Mouse (Mus musculus) hindbrain, embryonic 13.5 days (tissue): ENCODE data around the gene Plac8. TPM values are rescaled to one million over a fixed set of nuclear protein-coding genes. Genes with fewer than 3 reads are reported as not detected.
A peak's percentile ranks its signal among the peaks of the same experiment; 100 is the strongest.

ENCODE experiments used
- ATAC-seq: fragments of 200-750 bp; cut with Nextera tagmentation; 2 replicates; pipeline ENCODE4 v1.8.0; 2017; ENCODE audit warnings: moderate TSS enrichment; ENCODE audit not compliant: low FRiP score
- H3K27ac ChIP-seq: fragments of 300-500 bp; sonication (generic); 2 replicates; pipeline ENCODE4 v1.5.1; 2015; ENCODE audit warnings: inconsistent platforms, mild to moderate bottlenecking, moderate library complexity
- H3K27me3 ChIP-seq: fragments of 300-500 bp; sonication (generic); 2 replicates; pipeline ENCODE4 v1.6.1; 2015; ENCODE audit warnings: mild to moderate bottlenecking, inconsistent platforms
- H3K36me3 ChIP-seq: fragments of 300-500 bp; sonication (generic); 2 replicates; pipeline ENCODE4 v1.6.1; 2015; ENCODE audit warnings: mild to moderate bottlenecking, inconsistent platforms
- H3K4me1 ChIP-seq: fragments of 300-500 bp; sonication (generic); replicated peaks from 2 replicates; pipeline ENCODE4 v1.6.1; 2015; ENCODE audit warnings: inconsistent platforms
- H3K4me2 ChIP-seq: fragments of 300-500 bp; sonication (generic); 2 replicates; pipeline ENCODE4 v1.6.1; 2015; ENCODE audit warnings: inconsistent platforms, mild to moderate bottlenecking, moderate library complexity
- H3K4me3 ChIP-seq: fragments of 300-500 bp; sonication (generic); 2 replicates; pipeline ENCODE4 v1.5.1; 2015; ENCODE audit warnings: mild to moderate bottlenecking, inconsistent platforms
- H3K9ac ChIP-seq: fragments of 300-500 bp; sonication (generic); 2 replicates; pipeline ENCODE4 v1.6.1; 2015; ENCODE audit warnings: mild to moderate bottlenecking, inconsistent platforms
- H3K9me3 ChIP-seq: fragments of 300-500 bp; sonication (generic); 2 replicates; pipeline ENCODE4 v1.6.1; 2016; ENCODE audit warnings: inconsistent platforms
- WGBS: fragments of 180-500 bp; shearing (Covaris S2); methylation state at CpG from one replicate; pipeline ENCODE4 v1.1.7; 2015; 5-methylcytosine and 5-hydroxymethylcytosine counted together
- polyA plus RNA-seq: library from polyadenylated mRNA; unstranded; fragments of >200 nt; fragmentation: Nextera tagmentation; extraction: Ambion mirVana; gene quantifications from 2 replicates; pipeline ENCODE4 v1.2.1, GENCODE M21; 2015

The Plac8 gene
- polyA plus RNA-seq, 1 experiment from 2014 or later = 0.93 TPM

GRCm38 (mm10) chr5:100551952-100552351, 20.1 kb downstream of the Plac8 start:
- 69% methylated on average over 2 of the region's 2 CpGs for WGBS
- no peak overlapping the region for H3K4me3 ChIP-seq
- H3K4me1 ChIP-seq = no peaks in the 10 kb centered on the region
- H3K27me3 ChIP-seq = no peaks in the 10 kb centered on the region
- H3K36me3 ChIP-seq = peaks cover 31% of the 10 kb centered on the region
- no peak overlapping the region for H3K4me2 ChIP-seq
- no peak overlapping the region for H3K9ac ChIP-seq
- H3K9me3 ChIP-seq = no peaks in the 10 kb centered on the region
- ATAC-seq = no peak
- H3K27ac ChIP-seq = no peak overlapping the region

- H3K27me3 ChIP-seq = no peaks in the 10 kb centered on the region
- no peak for ATAC-seq
- peaks cover 48% of the 10 kb centered on the region for H3K36me3 ChIP-seq
- no peak overlapping the region for H3K9ac ChIP-seq
- no peak overlapping the region for H3K27ac ChIP-seq
- no peaks in the 10 kb centered on the region for H3K4me1 ChIP-seq
- H3K4me3 ChIP-seq = no peak overlapping the region
- WGBS = 93% methylated on average over 1 of the region's 1 CpGs
- H3K9me3 ChIP-seq = no peaks in the 10 kb centered on the region
- no peak overlapping the region for H3K4me2 ChIP-seq
Measured at GRCm38 (mm10) chr5:100550151-100550550, 21.9 kb downstream of the Plac8 start.

- Histone ChIP-seq H3K27ac (no peak overlapping the region), H3K4me1 (no peaks in the 10 kb centered on the region), H3K27me3 (no peaks in the 10 kb centered on the region), H3K9ac (no peak overlapping the region), H3K4me2 (no peak overlapping the region), H3K9me3 (no peaks in the 10 kb centered on the region), H3K4me3 (no peak overlapping the region), H3K36me3 (peaks cover 56% of the 10 kb centered on the region)
- no peak for ATAC-seq
- WGBS = 97% methylated on average over 4 of the region's 4 CpGs
Measured at GRCm38 (mm10) chr5:100549311-100549710, 22.7 kb downstream of the Plac8 start.

GRCm38 (mm10) chr5:100548236-100548635, 23.8 kb downstream of the Plac8 start:
- ATAC-seq = no peak
- Histone ChIP-seq H3K9ac (no peak overlapping the region), H3K27ac (no peak overlapping the region), H3K4me3 (no peak overlapping the region), H3K4me2 (no peak overlapping the region), H3K4me1 (no peaks in the 10 kb centered on the region), H3K36me3 (peaks cover 66% of the 10 kb centered on the region), H3K27me3 (no peaks in the 10 kb centered on the region), H3K9me3 (no peaks in the 10 kb centered on the region)
- WGBS = 90% methylated on average over 2 of the region's 2 CpGs

GRCm38 (mm10) chr5:100546294-100547080, 25.6 kb downstream of the Plac8 start:
- H3K9me3 ChIP-seq = no peaks in the 10 kb centered on the region

GRCm38 (mm10) chr5:100536638-100537037, 35.4 kb downstream of the Plac8 start:
- ATAC-seq = no peak
- H3K4me1 ChIP-seq = no peaks in the 10 kb centered on the region
- H3K27me3 ChIP-seq = no peaks in the 10 kb centered on the region
- H3K9ac ChIP-seq = no peak overlapping the region
- WGBS = 95% methylated on average over 3 of the region's 3 CpGs
- no peaks in the 10 kb centered on the region for H3K9me3 ChIP-seq
- H3K4me2 ChIP-seq = no peak overlapping the region
- H3K27ac ChIP-seq = no peak overlapping the region
- H3K4me3 ChIP-seq = no peak overlapping the region
- H3K36me3 ChIP-seq = peaks cover 66% of the 10 kb centered on the region

More at GRCm38 (mm10) chr5:100546294-100547080, 25.6 kb downstream of the Plac8 start:
- no peak overlapping the region for H3K27ac ChIP-seq
- no peak for ATAC-seq
- no peak overlapping the region for H3K4me2 ChIP-seq
- H3K27me3 ChIP-seq = no peaks in the 10 kb centered on the region
- peaks cover 81% of the 10 kb centered on the region for H3K36me3 ChIP-seq
- H3K4me3 ChIP-seq = no peak overlapping the region
- H3K4me1 ChIP-seq = no peaks in the 10 kb centered on the region
- no peak overlapping the region for H3K9ac ChIP-seq
- 92% methylated on average over 6 of the region's 6 CpGs for WGBS

- 86% methylated on average over 7 of the region's 7 CpGs for WGBS
Measured at GRCm38 (mm10) chr5:100535826-100536225, 36.2 kb downstream of the Plac8 start.

GRCm38 (mm10) chr5:100526164-100526563, 45.9 kb downstream of the Plac8 start:
- Histone ChIP-seq H3K27me3 (no peaks in the 10 kb centered on the region), H3K4me3 (no peak overlapping the region), H3K4me1 (no peaks in the 10 kb centered on the region), H3K4me2 (no peak overlapping the region), H3K27ac (no peak overlapping the region), H3K36me3 (peaks cover 35% of the 10 kb centered on the region), H3K9ac (no peak overlapping the region), H3K9me3 (no peaks in the 10 kb centered on the region)
- 89% methylated on average over 7 of the region's 7 CpGs for WGBS
- no peak for ATAC-seq

More at GRCm38 (mm10) chr5:100535826-100536225, 36.2 kb downstream of the Plac8 start:
- Histone ChIP-seq H3K4me3 (no peak overlapping the region), H3K36me3 (peaks cover 68% of the 10 kb centered on the region), H3K27me3 (no peaks in the 10 kb centered on the region), H3K4me1 (no peaks in the 10 kb centered on the region), H3K9ac (no peak overlapping the region), H3K4me2 (no peak overlapping the region), H3K27ac (no peak overlapping the region), H3K9me3 (no peaks in the 10 kb centered on the region)
- ATAC-seq = no peak

GRCm38 (mm10) chr5:100525620-100526019, 46.4 kb downstream of the Plac8 start:
- no peak for ATAC-seq
- H3K27me3 ChIP-seq = no peaks in the 10 kb centered on the region
- no peak overlapping the region for H3K27ac ChIP-seq
- no peak overlapping the region for H3K4me2 ChIP-seq
- H3K36me3 ChIP-seq = peaks cover 30% of the 10 kb centered on the region
- H3K9ac ChIP-seq = no peak overlapping the region
- 84% methylated on average over 3 of the region's 3 CpGs for WGBS
- H3K4me1 ChIP-seq = peaks cover under 1% of the 10 kb centered on the region; the same call in 1 of the 2 replicates
- H3K9me3 ChIP-seq = no peaks in the 10 kb centered on the region
- no peak overlapping the region for H3K4me3 ChIP-seq

- ATAC-seq = no peak
- 96% methylated on average over 9 of the region's 9 CpGs for WGBS
- H3K4me1 ChIP-seq = peaks cover 7% of the 10 kb centered on the region
- no peak overlapping the region for H3K9ac ChIP-seq
- H3K36me3 ChIP-seq = peaks cover 23% of the 10 kb centered on the region
- H3K27me3 ChIP-seq = no peaks in the 10 kb centered on the region
- H3K9me3 ChIP-seq = no peaks in the 10 kb centered on the region
- no peak overlapping the region for H3K4me2 ChIP-seq
- no peak overlapping the region for H3K27ac ChIP-seq
- no peak overlapping the region for H3K4me3 ChIP-seq
Measured at GRCm38 (mm10) chr5:100524921-100525320, 47.1 kb downstream of the Plac8 start.

GRCm38 (mm10) chr5:100523331-100523730, 48.7 kb downstream of the Plac8 start:
- 89% methylated on average over 1 of the region's 1 CpGs for WGBS
- no peak overlapping the region for H3K4me3 ChIP-seq
- H3K9me3 ChIP-seq = no peaks in the 10 kb centered on the region
- H3K4me1 ChIP-seq = peaks cover 16% of the 10 kb centered on the region
- H3K4me2 ChIP-seq = no peak overlapping the region
- H3K9ac ChIP-seq = no peak overlapping the region
- no peak for ATAC-seq
- no peaks in the 10 kb centered on the region for H3K27me3 ChIP-seq
- H3K36me3 ChIP-seq = peaks cover 9% of the 10 kb centered on the region
- no peak overlapping the region for H3K27ac ChIP-seq

GRCm38 (mm10) chr5:100520223-100520622, 51.8 kb downstream of the Plac8 start:
- Histone ChIP-seq H3K36me3 (peaks cover 8% of the 10 kb centered on the region), H3K9ac (no peak overlapping the region), H3K27ac (no peak overlapping the region), H3K27me3 (peaks cover 8% of the 10 kb centered on the region; the same call in 1 of the 2 replicates), H3K4me2 (peak overlapping the region; percentile 82; the same call in 1 of the 2 replicates), H3K9me3 (no peaks in the 10 kb centered on the region), H3K4me1 (peaks cover 22% of the 10 kb centered on the region), H3K4me3 (no peak overlapping the region)
- ATAC-seq = no peak
- WGBS = 94% methylated on average over 2 of the region's 2 CpGs

GRCm38 (mm10) chr5:100519027-100519411, 53.0 kb downstream of the Plac8 start:
- H3K27ac ChIP-seq = no peak overlapping the region; the same call in 1 of the 2 replicates
- peak overlapping the region; percentile 82 for H3K4me2 ChIP-seq
- H3K9ac ChIP-seq = peak overlapping the region; percentile 88
- H3K36me3 ChIP-seq = 0 out of 2 replicates have a peak, but pooled peaks cover 4% of the 10 kb centered on the region
- peaks cover 17% of the 10 kb centered on the region for H3K27me3 ChIP-seq
- H3K4me3 ChIP-seq = peak overlapping the region; percentile 81
- no peak for ATAC-seq
- H3K4me1 ChIP-seq = peaks cover 22% of the 10 kb centered on the region
- WGBS = 7% methylated on average over 5 of the region's 5 CpGs
- no peaks in the 10 kb centered on the region for H3K9me3 ChIP-seq
